Mouse (Mus musculus): ENCODE measurements around the gene Pxt1. TPM values are rescaled to one million over a fixed set of nuclear protein-coding genes. Genes with fewer than 3 reads are reported as not detected.

Gene Pxt1
- polyA plus RNA-seq, 1 experiment from 2014 or later = not detected

DNA sequence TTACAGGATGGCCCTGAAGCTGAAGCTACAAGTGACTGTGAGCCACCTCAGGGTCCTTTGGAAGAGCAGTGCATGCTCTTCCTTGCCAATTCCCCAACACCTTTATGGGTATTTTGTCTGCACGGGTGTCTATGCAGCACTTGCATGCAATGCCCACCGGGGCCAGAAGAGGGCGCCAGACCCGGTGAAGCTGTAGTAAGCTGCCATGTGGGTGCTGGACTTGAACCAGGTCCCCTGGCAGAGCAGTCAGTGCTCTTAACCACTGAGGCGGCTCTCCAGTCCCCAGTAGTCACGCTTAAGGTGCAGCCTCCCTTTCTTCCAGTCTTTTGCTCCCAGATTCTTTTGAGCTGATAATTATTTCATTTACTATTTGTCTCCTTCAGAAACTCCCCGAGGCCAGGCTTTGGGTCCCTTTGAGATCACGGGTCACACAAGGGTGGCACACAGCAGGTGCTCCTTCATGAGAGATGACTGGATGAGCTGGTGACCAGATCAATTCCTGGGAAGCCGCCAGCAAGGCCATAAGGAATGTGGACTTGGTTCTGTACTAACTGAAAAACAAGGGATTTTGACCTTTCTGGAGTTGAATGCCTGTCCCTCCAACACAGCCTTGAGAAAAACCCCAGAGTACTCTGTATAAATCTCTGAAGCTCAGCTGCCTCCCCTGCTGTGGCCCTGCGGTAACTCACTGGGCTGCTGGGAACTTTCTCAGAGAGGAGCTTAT lies 6.9 kb downstream of the Pxt1 start:
- WGBS = 81% methylated on average over 10 of the region's 10 CpGs
- 0 out of 2 replicates have a peak, but pooled peaks cover under 1% of the 10 kb centered on the region for H3K4me1 ChIP-seq (replicated peaks; ENCODE audit: insufficient read depth, low read length)
- no peaks in the 10 kb centered on the region for H3K36me3 ChIP-seq (ENCODE audit: insufficient read depth, low read length)
- no peak overlapping the region for H3K27ac ChIP-seq
- H3K27me3 ChIP-seq (ENCODE audit: insufficient read depth, low read length) = no peaks in the 10 kb centered on the region
- H3K4me3 ChIP-seq (replicated peaks; ENCODE audit: low read depth, low read length) = no peak overlapping the region
- no peak for ATAC-seq (replicated peaks; ENCODE audit: low FRiP score, low read depth)
- no peaks in the 10 kb centered on the region for H3K9me3 ChIP-seq (replicated peaks; ENCODE audit: low read length)
- H3K4me2 ChIP-seq (ENCODE audit: low read length) = no peak overlapping the region
- no peak for DNase-seq (ENCODE audit: low spot score)
- TF ChIP-seq CTCF (IDR thresholded peaks at IDR 0.05; ENCODE audit: low read depth) = peak; percentile 61
- H3K9ac ChIP-seq (ENCODE audit: low read depth, low read length) = no peak overlapping the region

DNA sequence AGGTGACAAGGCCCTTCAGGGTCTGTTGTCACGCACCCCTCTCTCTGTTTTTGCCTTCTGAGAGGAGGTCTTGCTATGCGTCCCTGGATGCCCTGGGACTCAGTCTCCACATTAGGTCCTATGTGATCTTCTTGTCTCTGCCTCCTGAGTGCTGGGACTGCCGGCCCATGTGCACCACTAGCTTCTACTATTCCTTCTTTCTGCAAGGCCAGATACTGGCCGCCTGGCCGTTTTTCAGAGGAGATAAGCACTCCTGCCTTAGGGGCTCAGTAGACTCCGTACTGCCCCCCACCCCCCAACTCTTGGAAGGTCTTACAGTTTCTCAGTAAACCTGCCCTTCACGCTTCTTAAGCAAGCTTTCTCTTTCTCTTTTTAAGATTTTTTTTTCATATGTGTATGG lies 7.5 kb downstream of the Pxt1 start:
- DNase-seq (ENCODE audit: low spot score) (no peak), ATAC-seq (replicated peaks; ENCODE audit: low FRiP score, low read depth) (no peak)
- Histone ChIP-seq H3K36me3 (ENCODE audit: insufficient read depth, low read length) (no peaks in the 10 kb centered on the region), H3K4me1 (replicated peaks; ENCODE audit: insufficient read depth, low read length) (0 out of 2 replicates have a peak, but pooled peaks cover 3% of the 10 kb centered on the region), H3K27me3 (ENCODE audit: insufficient read depth, low read length) (no peaks in the 10 kb centered on the region), H3K9me3 (replicated peaks; ENCODE audit: low read length) (no peaks in the 10 kb centered on the region), H3K4me3 (replicated peaks; ENCODE audit: low read depth, low read length) (no peak overlapping the region), H3K4me2 (ENCODE audit: low read length) (no peak overlapping the region), H3K9ac (ENCODE audit: low read depth, low read length) (no peak overlapping the region), H3K27ac (no peak overlapping the region)
- no peak for TF ChIP-seq CTCF (IDR thresholded peaks at IDR 0.05; ENCODE audit: low read depth)
- 87% methylated on average over 7 of the region's 7 CpGs for WGBS

DNA sequence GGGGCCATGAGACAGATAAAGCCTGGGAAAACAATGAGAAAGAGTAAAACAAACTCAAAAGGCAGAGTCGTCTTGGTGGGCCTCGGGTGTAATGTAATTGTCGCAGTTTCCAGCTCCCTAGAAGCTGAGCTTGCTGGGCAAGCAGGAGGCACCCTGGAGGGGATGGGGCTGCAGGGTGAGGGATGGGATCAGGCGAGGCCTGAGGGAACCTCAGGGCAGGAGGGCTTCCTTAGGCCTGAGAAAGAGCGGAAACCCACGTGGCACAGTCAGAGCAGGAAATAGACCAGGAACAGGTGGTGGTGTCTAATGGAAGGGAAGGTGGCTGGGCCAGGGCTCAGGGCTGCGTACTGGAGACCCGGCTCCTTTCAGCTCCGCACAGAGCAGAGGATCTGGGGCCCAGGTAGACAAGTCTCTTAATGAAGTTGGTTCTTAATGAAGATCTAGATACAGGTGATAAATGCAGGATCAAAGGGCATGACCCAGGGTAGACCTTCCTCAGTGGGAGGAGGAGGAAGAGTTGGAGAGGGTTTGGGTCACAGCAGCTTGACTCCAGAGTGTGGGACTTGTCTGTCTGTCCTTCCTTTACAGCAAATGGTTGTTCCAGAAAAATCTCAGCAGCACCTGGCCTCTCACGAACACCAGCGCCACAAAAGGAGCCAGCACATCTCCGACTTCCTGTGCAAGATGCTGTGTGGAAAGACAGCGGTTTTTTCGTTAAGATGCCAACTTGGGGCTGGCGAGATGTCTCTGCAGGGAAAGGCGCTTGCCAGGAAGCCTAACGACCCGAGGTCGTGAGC lies 9.3 kb downstream of the Pxt1 start:
- Histone ChIP-seq H3K4me2 (ENCODE audit: low read length) (no peak overlapping the region), H3K27me3 (ENCODE audit: insufficient read depth, low read length) (no peaks in the 10 kb centered on the region), H3K9me3 (replicated peaks; ENCODE audit: low read length) (no peaks in the 10 kb centered on the region), H3K4me3 (replicated peaks; ENCODE audit: low read depth, low read length) (no peak overlapping the region), H3K27ac (no peak overlapping the region), H3K9ac (ENCODE audit: low read depth, low read length) (no peak overlapping the region), H3K36me3 (ENCODE audit: insufficient read depth, low read length) (no peaks in the 10 kb centered on the region), H3K4me1 (replicated peaks; ENCODE audit: insufficient read depth, low read length) (peaks cover 13% of the 10 kb centered on the region; the same call in 1 of the 2 replicates)
- no peak for TF ChIP-seq CTCF (IDR thresholded peaks at IDR 0.05; ENCODE audit: low read depth)
- no peak for DNase-seq (ENCODE audit: low spot score)
- 65% methylated on average over 19 of the region's 19 CpGs for WGBS
- ATAC-seq (replicated peaks; ENCODE audit: low FRiP score, low read depth) = no peak

DNA sequence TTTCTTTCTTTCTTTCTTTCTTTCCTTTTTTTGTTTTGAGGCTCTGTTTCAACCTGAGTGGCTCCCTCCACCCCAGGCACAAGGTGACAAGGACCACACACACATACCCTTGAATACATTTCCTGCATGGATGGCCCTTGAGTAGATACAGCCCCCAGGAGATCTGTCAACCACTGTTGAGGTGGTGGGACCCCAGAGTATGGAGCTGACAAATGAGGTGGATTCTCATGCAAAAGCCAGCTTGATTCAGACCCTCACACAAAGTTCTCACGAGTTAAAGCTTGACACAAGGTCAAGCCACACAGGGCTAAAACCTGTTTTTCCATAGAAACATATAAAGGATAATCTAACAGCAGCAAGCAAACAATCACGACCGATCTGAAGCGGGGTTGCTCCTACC lies 11.4 kb downstream of the Pxt1 start:
- Histone ChIP-seq H3K36me3 (ENCODE audit: insufficient read depth, low read length) (no peaks in the 10 kb centered on the region), H3K9ac (ENCODE audit: low read depth, low read length) (no peak overlapping the region), H3K27ac (0 out of 2 replicates have a peak overlapping the region, but pooled peaks have one; percentile 96), H3K9me3 (replicated peaks; ENCODE audit: low read length) (no peaks in the 10 kb centered on the region), H3K4me2 (ENCODE audit: low read length) (no peak overlapping the region), H3K27me3 (ENCODE audit: insufficient read depth, low read length) (no peaks in the 10 kb centered on the region), H3K4me1 (replicated peaks; ENCODE audit: insufficient read depth, low read length) (peaks cover 13% of the 10 kb centered on the region; the same call in 1 of the 2 replicates), H3K4me3 (replicated peaks; ENCODE audit: low read depth, low read length) (no peak overlapping the region)
- no peak for TF ChIP-seq CTCF (IDR thresholded peaks at IDR 0.05; ENCODE audit: low read depth)
- DNase-seq (ENCODE audit: low spot score) = no peak
- ATAC-seq (replicated peaks; ENCODE audit: low FRiP score, low read depth) = no peak
- WGBS = 73% methylated on average over 4 of the region's 4 CpGs

DNA sequence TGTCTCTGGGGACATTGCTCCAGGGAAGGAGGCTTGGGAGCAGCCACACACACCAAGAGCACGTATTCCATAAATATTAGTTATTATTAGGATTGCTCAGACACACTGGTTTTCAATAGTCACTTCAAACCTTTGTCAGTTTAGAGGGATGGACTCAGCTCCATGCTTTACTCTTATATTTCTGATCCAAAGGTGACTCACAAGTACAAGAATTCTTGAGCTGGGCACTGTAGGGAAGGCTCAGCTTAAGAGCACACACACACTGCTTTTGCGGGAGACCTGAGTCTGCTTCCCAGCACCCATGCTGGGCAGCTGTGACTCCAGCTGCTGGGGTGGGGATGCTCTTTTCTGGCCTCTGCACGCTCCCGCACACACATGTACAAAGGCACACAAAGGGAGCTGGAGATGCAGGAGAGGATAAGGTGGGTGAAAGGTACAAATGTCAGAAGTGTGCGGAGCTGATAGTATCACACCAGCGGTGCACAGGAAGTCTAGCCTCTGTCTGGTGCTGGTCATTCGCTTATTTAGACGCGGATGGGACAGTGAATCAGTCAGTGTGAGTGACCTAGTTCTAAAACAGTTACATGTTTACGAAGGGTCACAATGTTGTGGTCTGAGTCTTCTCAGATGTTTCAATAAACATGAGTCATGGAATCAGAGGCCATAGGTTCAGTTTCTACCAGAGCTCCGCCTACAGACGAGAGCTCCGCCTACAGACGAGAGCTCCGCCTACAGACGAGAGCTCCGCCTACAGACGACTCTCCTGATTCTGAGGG lies 12.0 kb downstream of the Pxt1 start:
- DNase-seq (ENCODE audit: low spot score) (peak; percentile 68), ATAC-seq (replicated peaks; ENCODE audit: low FRiP score, low read depth) (0 out of 2 replicates have a peak, but pooled peaks have one; percentile 3)
- Histone ChIP-seq H3K4me2 (ENCODE audit: low read length) (no peak overlapping the region), H3K27me3 (ENCODE audit: insufficient read depth, low read length) (no peaks in the 10 kb centered on the region), H3K9ac (ENCODE audit: low read depth, low read length) (no peak overlapping the region), H3K36me3 (ENCODE audit: insufficient read depth, low read length) (no peaks in the 10 kb centered on the region), H3K4me3 (replicated peaks; ENCODE audit: low read depth, low read length) (no peak overlapping the region), H3K9me3 (replicated peaks; ENCODE audit: low read length) (no peaks in the 10 kb centered on the region), H3K27ac (peak overlapping the region; percentile 96), H3K4me1 (replicated peaks; ENCODE audit: insufficient read depth, low read length) (peaks cover 16% of the 10 kb centered on the region; the same call in 1 of the 2 replicates)
- TF ChIP-seq CTCF (IDR thresholded peaks at IDR 0.05; ENCODE audit: low read depth) = no peak
- WGBS = 68% methylated on average over 18 of the region's 18 CpGs
